11 mouse cellular contexts compared by ENCODE assay signal in genomic region chr10:96697781-96698180, GRCm38 (mm10).
A peak's percentile ranks its signal among the peaks of the same experiment; 100 is the strongest.
DNase-seq lines count a peak whose midpoint lies in the region; ATAC-seq lines count a peak whose summit lies in the region.
"Had no signal": no experiment of that assay in that cellular context is flagged by ENCODE, and none has a peak within 500 bp of the region (broad histone marks: within the 10 kb centered on the region; RNA-seq: fewer than 3 reads in every experiment).

No protein-coding gene starts in this region.

- no peak overlapping the region for H3K4me3 ChIP-seq in limb, embryonic 13.5 days
- H3K4me3 ChIP-seq in liver, embryonic 11.5 days (ENCODE audit: low read depth, low read length) = no peak overlapping the region
- H3K4me3 ChIP-seq in liver, embryonic 12.5 days = no peak overlapping the region
- H3K4me3 ChIP-seq: neural tube, embryonic 13.5 days had no signal

- 55% methylated on average over 3 of the region's 3 CpGs for WGBS in limb, embryonic 13.5 days
- WGBS in liver, embryonic 11.5 days = 52% methylated on average over 3 of the region's 3 CpGs
- WGBS in liver, embryonic 12.5 days (ENCODE audit: insufficient replicate concordance) = 43% methylated on average over 3 of the region's 3 CpGs

- peak; percentile 54 for ATAC-seq in limb, embryonic 13.5 days (ENCODE audit: low FRiP score, low read depth)
- ATAC-seq in liver, embryonic 11.5 days (replicated peaks; ENCODE audit: low FRiP score) = no peak
- ATAC-seq in liver, embryonic 12.5 days = no peak

- no peaks in the 10 kb centered on the region for H3K27me3 ChIP-seq in limb, embryonic 13.5 days
- H3K27me3 ChIP-seq in liver, embryonic 11.5 days (replicated peaks; ENCODE audit: control insufficient read depth, insufficient read depth, low read length) = no peaks in the 10 kb centered on the region
- no peaks in the 10 kb centered on the region for H3K27me3 ChIP-seq in liver, embryonic 12.5 days (replicated peaks)
- H3K27me3 ChIP-seq: neural tube, embryonic 13.5 days had no signal

- peak overlapping the region; percentile 55; the same call in 1 of the 2 replicates for H3K27ac ChIP-seq in limb, embryonic 13.5 days
- H3K27ac ChIP-seq in liver, embryonic 11.5 days (ENCODE audit: low read depth, low read length) = no peak overlapping the region
- no peak overlapping the region for H3K27ac ChIP-seq in liver, embryonic 12.5 days
- H3K27ac ChIP-seq: neural tube, embryonic 13.5 days had no signal

- peaks cover 16% of the 10 kb centered on the region for H3K4me1 ChIP-seq in limb, embryonic 13.5 days
- H3K4me1 ChIP-seq in liver, embryonic 11.5 days (replicated peaks; ENCODE audit: control insufficient read depth, insufficient read depth, low read length) = no peaks in the 10 kb centered on the region
- no peaks in the 10 kb centered on the region for H3K4me1 ChIP-seq in liver, embryonic 12.5 days
- H3K4me1 ChIP-seq: neural tube, embryonic 13.5 days had no signal

- no peaks in the 10 kb centered on the region for H3K36me3 ChIP-seq in limb, embryonic 13.5 days
- H3K36me3 ChIP-seq in liver, embryonic 11.5 days (ENCODE audit: control insufficient read depth, insufficient read depth, low read length) = no peaks in the 10 kb centered on the region
- H3K36me3 ChIP-seq in liver, embryonic 12.5 days = no peaks in the 10 kb centered on the region
- H3K36me3 ChIP-seq: neural tube, embryonic 13.5 days had no signal

- no peak overlapping the region for H3K4me2 ChIP-seq in limb, embryonic 13.5 days (replicated peaks)
- H3K4me2 ChIP-seq in liver, embryonic 11.5 days = no peak overlapping the region
- no peak overlapping the region for H3K4me2 ChIP-seq in liver, embryonic 12.5 days
- H3K4me2 ChIP-seq: neural tube, embryonic 13.5 days had no signal

- peak; percentile 63 to 79 for DNase-seq in adrenal gland, adult (ENCODE audit: inconsistent age in 2 of 2, low spot score in 1 of 2)
- no peak for DNase-seq in adrenal gland, adult 18-20 months (ENCODE audit: low spot score in 2 of 2)
- peak; percentile 79 for DNase-seq in 3134 (ENCODE audit: extremely low read depth, insufficient read length, low spot score)
- DNase-seq in cerebellum, adult 9-11 months = peak; percentile 34
- no peak for DNase-seq in liver, embryonic 11.5 days (ENCODE audit: low spot score)
- no peak for DNase-seq in MN1 (ENCODE audit: low spot score)
- DNase-seq: gastrocnemius, postnatal 14 days; left cerebral cortex, postnatal 4 days had no signal

- no peak overlapping the region for H3K9ac ChIP-seq in limb, embryonic 13.5 days
- no peak overlapping the region for H3K9ac ChIP-seq in liver, embryonic 11.5 days (ENCODE audit: low read depth, low read length)
- H3K9ac ChIP-seq in liver, embryonic 12.5 days = no peak overlapping the region
- H3K9ac ChIP-seq: neural tube, embryonic 13.5 days had no signal

- no peaks in the 10 kb centered on the region for H3K9me3 ChIP-seq in limb, embryonic 13.5 days
- no peaks in the 10 kb centered on the region for H3K9me3 ChIP-seq in liver, embryonic 11.5 days (ENCODE audit: control insufficient read depth, low read length)
- no peaks in the 10 kb centered on the region for H3K9me3 ChIP-seq in liver, embryonic 12.5 days (replicated peaks)
- H3K9me3 ChIP-seq: neural tube, embryonic 13.5 days had no signal

Comparison
In these comparisons a context has a peak if more than half of its experiments do, and no peak if none do; other contexts are left out.
1. DNase-seq: peak in adrenal gland, adult (2 of 2), 3134 (single experiment) and cerebellum, adult 9-11 months (single experiment); none in adrenal gland, adult 18-20 months (0 of 2), liver, embryonic 11.5 days (single experiment) and MN1 (single experiment).